Mouse (Mus musculus): ENCODE data around the gene Samhd1. TPM values are rescaled to one million over a fixed set of nuclear protein-coding genes. Genes with fewer than 3 reads are reported as not detected.

The Samhd1 gene
- total and polyA plus RNA-seq, 2 experiments from 2014 or later = 11.9 to 12.7 TPM

DNA sequence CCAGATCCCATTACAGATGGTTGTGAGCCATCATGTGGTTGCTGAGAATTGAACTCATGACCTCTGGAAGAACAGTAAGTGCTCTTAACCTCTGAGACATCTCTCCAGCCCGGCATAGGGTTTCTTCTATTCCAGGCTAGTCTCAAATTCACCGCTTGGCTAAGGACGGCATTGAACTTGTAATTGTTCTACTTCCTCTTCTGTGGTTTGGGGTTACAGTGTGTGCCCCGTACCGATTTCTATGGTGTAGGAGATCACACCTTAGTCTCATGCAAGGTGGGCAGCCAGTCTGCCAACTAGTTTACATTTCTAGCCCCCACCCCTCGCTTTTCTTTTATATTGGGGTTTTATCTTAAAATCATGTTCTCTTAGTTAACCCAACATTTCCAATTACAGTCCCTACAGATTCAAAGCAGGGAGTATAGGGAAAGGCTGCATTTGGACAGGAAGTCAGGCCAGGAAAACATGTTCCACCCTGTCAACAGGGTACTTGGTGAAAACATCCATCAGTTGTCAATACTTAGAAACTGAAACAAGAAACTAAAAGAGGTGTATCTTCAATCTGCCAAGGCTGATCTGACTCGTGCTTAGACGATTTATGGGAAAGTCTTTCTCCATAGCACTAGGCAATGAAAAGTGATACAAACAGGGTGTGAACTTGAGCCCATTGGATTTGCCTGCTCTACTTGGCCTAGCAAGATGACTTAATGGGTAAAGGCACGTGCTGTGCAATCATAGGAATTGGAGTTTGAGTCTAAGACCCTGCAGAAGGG lies 3.1 kb upstream of the Samhd1 start:
- no peaks in the 10 kb centered on the region for H3K36me3 ChIP-seq (ENCODE audit: insufficient read depth, low read length)
- no peak overlapping the region for H3K4me3 ChIP-seq (ENCODE audit: low read length)
- no peak overlapping the region for H3K9ac ChIP-seq (replicated peaks; ENCODE audit: low read length)
- H3K4me1 ChIP-seq (ENCODE audit: insufficient read depth, low read length) = 0 out of 2 replicates have a peak, but pooled peaks cover 3% of the 10 kb centered on the region
- no peaks in the 10 kb centered on the region for H3K9me3 ChIP-seq (ENCODE audit: low read length)
- DNase-seq (ENCODE audit: low spot score) (no peak), ATAC-seq (no peak)
- no peak overlapping the region for H3K4me2 ChIP-seq (ENCODE audit: low read depth, low read length)
- H3K27me3 ChIP-seq (ENCODE audit: insufficient read depth, low read length) = no peaks in the 10 kb centered on the region
- TF ChIP-seq CTCF (IDR thresholded peaks at IDR 0.05; ENCODE audit: low read depth) = no peak
- H3K27ac ChIP-seq = no peak overlapping the region
- WGBS = 87% methylated on average over 9 of the region's 9 CpGs

- no peak for ATAC-seq
- H3K4me1 ChIP-seq (ENCODE audit: insufficient read depth, low read length) = 0 out of 2 replicates have a peak, but pooled peaks cover 3% of the 10 kb centered on the region
- no peak overlapping the region for H3K4me3 ChIP-seq (ENCODE audit: low read length)
- no peaks in the 10 kb centered on the region for H3K27me3 ChIP-seq (ENCODE audit: insufficient read depth, low read length)
- peak; percentile 9 for DNase-seq (ENCODE audit: low spot score)
- no peak for TF ChIP-seq CTCF (IDR thresholded peaks at IDR 0.05; ENCODE audit: low read depth)
- no peaks in the 10 kb centered on the region for H3K36me3 ChIP-seq (ENCODE audit: insufficient read depth, low read length)
- H3K9ac ChIP-seq (replicated peaks; ENCODE audit: low read length) = no peak overlapping the region
- H3K27ac ChIP-seq = no peak overlapping the region
- H3K9me3 ChIP-seq (ENCODE audit: low read length) = no peaks in the 10 kb centered on the region
- H3K4me2 ChIP-seq (ENCODE audit: low read depth, low read length) = no peak overlapping the region
- 55% methylated on average over 2 of the region's 2 CpGs for WGBS
Measured at GRCm38 (mm10) chr2:157136646-157137045, 1.6 kb upstream of the Samhd1 start.

DNA sequence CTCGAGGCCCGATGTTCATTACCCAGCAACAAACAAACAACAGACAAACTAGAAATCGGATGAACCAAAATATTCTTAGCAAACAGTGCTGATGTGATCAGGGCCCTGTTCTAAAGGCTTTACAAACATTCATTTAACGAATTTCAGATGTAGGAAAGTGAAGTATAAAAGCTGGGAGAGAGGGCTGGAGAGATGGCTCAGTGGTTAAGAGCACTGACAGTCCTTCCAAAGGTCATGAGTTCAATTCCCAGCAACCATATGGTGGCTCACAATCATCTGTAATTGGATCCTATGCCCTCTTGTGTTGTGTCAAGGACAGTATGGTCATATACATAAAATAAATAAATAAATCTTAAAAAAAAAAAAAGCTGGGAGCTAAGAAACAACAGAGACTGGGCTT lies 1.1 kb upstream of the Samhd1 start:
- WGBS = 95% methylated on average over 4 of the region's 4 CpGs
- no peak for TF ChIP-seq CTCF (IDR thresholded peaks at IDR 0.05; ENCODE audit: low read depth)

GRCm38 (mm10) chr2:157135529-157136120 lies 560 bp upstream of the Samhd1 start:
- TF ChIP-seq CTCF (IDR thresholded peaks at IDR 0.05; ENCODE audit: low read depth) = no peak
- WGBS = 76% methylated on average over 10 of the region's 10 CpGs
- Histone ChIP-seq H3K4me3 (ENCODE audit: low read length) (peak overlapping the region; percentile 74), H3K36me3 (ENCODE audit: insufficient read depth, low read length) (no peaks in the 10 kb centered on the region), H3K4me1 (ENCODE audit: insufficient read depth, low read length) (0 out of 2 replicates have a peak, but pooled peaks cover 3% of the 10 kb centered on the region), H3K9ac (replicated peaks; ENCODE audit: low read length) (no peak overlapping the region; the same call in 1 of the 2 replicates), H3K27me3 (ENCODE audit: insufficient read depth, low read length) (no peaks in the 10 kb centered on the region), H3K9me3 (ENCODE audit: low read length) (no peaks in the 10 kb centered on the region), H3K27ac (peak overlapping the region; percentile 65; the same call in 1 of the 2 replicates), H3K4me2 (ENCODE audit: low read depth, low read length) (peak overlapping the region; percentile 97)
- no peak for DNase-seq (ENCODE audit: low spot score)
- no peak for ATAC-seq

More for the DNA sequence above, 1.1 kb upstream of the Samhd1 start:
- H3K36me3 ChIP-seq (ENCODE audit: insufficient read depth, low read length) = no peaks in the 10 kb centered on the region
- H3K27ac ChIP-seq = no peak overlapping the region
- H3K9ac ChIP-seq (replicated peaks; ENCODE audit: low read length) = no peak overlapping the region
- H3K4me1 ChIP-seq (ENCODE audit: insufficient read depth, low read length) = 0 out of 2 replicates have a peak, but pooled peaks cover 3% of the 10 kb centered on the region
- H3K4me3 ChIP-seq (ENCODE audit: low read length) = no peak overlapping the region
- H3K4me2 ChIP-seq (ENCODE audit: low read depth, low read length) = no peak overlapping the region
- no peaks in the 10 kb centered on the region for H3K27me3 ChIP-seq (ENCODE audit: insufficient read depth, low read length)
- no peaks in the 10 kb centered on the region for H3K9me3 ChIP-seq (ENCODE audit: low read length)
- no peak for DNase-seq (ENCODE audit: low spot score)
- ATAC-seq = no peak

GRCm38 (mm10) chr2:157134479-157134931 lies 560 bp downstream of the Samhd1 start:
- Histone ChIP-seq H3K27ac (peak overlapping the region; percentile 59), H3K4me2 (ENCODE audit: low read depth, low read length) (peak overlapping the region; percentile 97), H3K9ac (replicated peaks; ENCODE audit: low read length) (peak overlapping the region; percentile 67), H3K27me3 (ENCODE audit: insufficient read depth, low read length) (no peaks in the 10 kb centered on the region), H3K36me3 (ENCODE audit: insufficient read depth, low read length) (no peaks in the 10 kb centered on the region), H3K4me1 (ENCODE audit: insufficient read depth, low read length) (0 out of 2 replicates have a peak, but pooled peaks cover 3% of the 10 kb centered on the region), H3K9me3 (ENCODE audit: low read length) (no peaks in the 10 kb centered on the region), H3K4me3 (ENCODE audit: low read length) (peak overlapping the region; percentile 74)
- WGBS = under 1% methylated on average over 25 of the region's 25 CpGs
- ATAC-seq (peak; percentile 58), DNase-seq (ENCODE audit: low spot score) (peak; percentile 32)
- TF ChIP-seq CTCF (IDR thresholded peaks at IDR 0.05; ENCODE audit: low read depth) = no peak

DNA sequence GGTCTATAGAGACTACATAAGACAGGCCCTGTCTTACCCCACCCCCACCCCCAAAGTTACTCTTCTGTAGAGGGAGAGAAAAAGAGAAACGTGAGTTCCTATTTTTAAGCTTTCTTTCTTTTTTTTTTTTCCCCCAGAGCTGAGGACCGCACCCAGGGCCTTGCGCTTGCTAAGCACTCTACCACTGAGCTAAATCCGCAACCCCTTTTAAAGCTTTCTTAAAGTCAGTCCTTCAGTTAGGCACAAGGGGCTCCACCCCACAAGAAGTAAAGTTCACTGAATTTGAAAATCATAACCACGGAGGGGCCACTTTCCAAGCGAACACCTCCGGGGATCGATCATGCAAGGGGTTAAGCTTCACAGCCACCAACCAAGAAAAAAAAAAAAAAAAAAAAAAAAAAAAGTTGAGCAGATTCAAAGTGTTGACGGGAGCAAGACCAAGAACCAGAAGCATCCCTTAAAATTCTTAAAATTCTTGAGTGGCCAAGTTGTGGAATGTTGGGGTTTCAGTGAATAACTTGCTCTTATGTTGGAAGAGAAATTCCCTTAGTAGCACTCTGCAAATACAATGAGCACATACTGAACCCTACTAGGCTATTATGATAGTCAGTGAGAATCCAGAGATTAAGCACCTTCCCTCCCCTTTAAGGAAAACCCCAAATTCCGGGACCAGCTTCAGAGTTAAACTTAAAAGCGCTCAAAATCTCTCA lies 1.1 kb downstream of the Samhd1 start:
- 19% methylated on average over 11 of the region's 11 CpGs for WGBS
- H3K4me1 ChIP-seq (ENCODE audit: insufficient read depth, low read length) = 0 out of 2 replicates have a peak, but pooled peaks cover 3% of the 10 kb centered on the region
- peak overlapping the region; percentile 74 for H3K4me3 ChIP-seq (ENCODE audit: low read length)
- no peaks in the 10 kb centered on the region for H3K9me3 ChIP-seq (ENCODE audit: low read length)
- TF ChIP-seq CTCF (IDR thresholded peaks at IDR 0.05; ENCODE audit: low read depth) = no peak
- H3K27ac ChIP-seq = peak overlapping the region; percentile 59; the same call in 1 of the 2 replicates
- no peaks in the 10 kb centered on the region for H3K36me3 ChIP-seq (ENCODE audit: insufficient read depth, low read length)
- H3K27me3 ChIP-seq (ENCODE audit: insufficient read depth, low read length) = no peaks in the 10 kb centered on the region
- ATAC-seq (no peak), DNase-seq (ENCODE audit: low spot score) (no peak)
- peak overlapping the region; percentile 67 for H3K9ac ChIP-seq (replicated peaks; ENCODE audit: low read length)
- H3K4me2 ChIP-seq (ENCODE audit: low read depth, low read length) = peak overlapping the region; percentile 97

Data from hindbrain, postnatal 0 days (tissue).